Mouse (Mus musculus): ENCODE results near the gene Col26a1. TPM values are rescaled to one million over a fixed set of nuclear protein-coding genes. Genes with fewer than 3 reads are reported as not detected.
A peak's percentile ranks its signal among the peaks of the same experiment; 100 is the strongest.

Gene Col26a1
- total and polyA plus RNA-seq, 3 experiments = 0.72 TPM; not detected in 2

DNA sequence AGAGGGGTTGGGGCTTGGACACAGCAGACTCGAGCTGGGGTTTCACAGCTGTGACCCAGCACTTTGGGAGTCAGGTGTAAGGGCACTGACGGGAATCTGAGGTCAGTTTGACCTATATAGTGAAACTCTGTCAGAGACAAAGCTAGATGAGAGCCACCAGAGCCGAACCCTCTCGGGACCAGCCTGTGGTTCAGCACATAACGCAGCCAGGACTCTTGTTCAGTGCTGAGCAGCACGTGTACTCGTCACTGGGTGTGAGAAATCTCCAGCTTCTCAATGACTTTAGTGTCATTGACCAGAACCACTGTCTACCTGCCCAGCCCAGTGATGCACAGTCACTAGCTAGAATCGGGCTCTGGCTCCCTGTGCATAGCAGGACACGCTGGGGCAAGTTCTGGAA lies 39.8 kb upstream of the Col26a1 start:
- Histone ChIP-seq H3K9me3 (replicated peaks; ENCODE audit: low read length) (no peaks in the 10 kb centered on the region), H3K27ac (ENCODE audit: insufficient read depth, low read depth) (no peak overlapping the region), H3K4me2 (ENCODE audit: insufficient read depth, low read depth, poor library complexity, severe bottlenecking) (no peak overlapping the region), H3K4me1 (ENCODE audit: control insufficient read depth in 1 of 2, insufficient read depth in 2 of 2) (peaks cover 9 to 11% of the 10 kb centered on the region in 2 experiments), H3K4me3 (replicated peaks in 1 of 3; ENCODE audit: low read depth in 2 of 3, low read length in 2 of 3, poor library complexity in 1 of 3) (no peak overlapping the region), H3K9ac (ENCODE audit: insufficient read depth, low read depth) (no peak overlapping the region), H3K79me2 (replicated peaks; ENCODE audit: control insufficient read depth, extremely low read depth, insufficient read depth, poor library complexity, severe bottlenecking) (no peaks in the 10 kb centered on the region), H3K27me3 (replicated peaks) (peaks cover 10% of the 10 kb centered on the region), H3K36me3 (replicated peaks in 1 of 2; ENCODE audit: control insufficient read depth in 1 of 2, insufficient read depth in 1 of 2, low read length in 1 of 2) (peaks cover 0 to 7% of the 10 kb centered on the region in 2 experiments)
- TF ChIP-seq ELF1 (IDR thresholded peaks at IDR 0.05; ENCODE audit: low read depth, low read length) = no peak
- TF ChIP-seq USF1 (IDR thresholded peaks at IDR 0.05; ENCODE audit: low read depth, low read length) = no peak
- no peak for TF ChIP-seq ETS1 (conservative IDR thresholded peaks at IDR 0.05; ENCODE audit: low read depth, low read length)
- TF ChIP-seq IRF4 (IDR thresholded peaks at IDR 0.05; ENCODE audit: low read depth, low read length) = no peak
- TF ChIP-seq JUND (conservative IDR thresholded peaks at IDR 0.05; ENCODE audit: low read depth, low read length) = no peak
- no peak for TF ChIP-seq PAX5 (IDR thresholded peaks at IDR 0.05; ENCODE audit: low read length)
- TF ChIP-seq BHLHE40 (IDR thresholded peaks at IDR 0.05; ENCODE audit: low read depth, low read length) = 0 out of 2 replicates have a peak, but pooled peaks have one; percentile 56
- no peak for TF ChIP-seq MYC (IDR thresholded peaks at IDR 0.05; ENCODE audit: low read depth, low read length)
- DNase-seq (ENCODE audit: extremely low read depth) = no peak
- in situ Hi-C loops (cut with MboI; ENCODE audit: low pct_ligation_motif_present, low pct_unique_long_range_greater_than_20kb, low sequenced_read_pairs) = loop anchor here (10.0 kb wide), 1 partner anchor 192 kb away; the partner anchor contains the start of gene Trim56
- dilution Hi-C loops (cut with MboI; ENCODE audit: extremely low pct_ligation_motif_present, extremely low pct_unique_long_range_greater_than_20kb, low sequenced_read_pairs) = no loop called here

DNA sequence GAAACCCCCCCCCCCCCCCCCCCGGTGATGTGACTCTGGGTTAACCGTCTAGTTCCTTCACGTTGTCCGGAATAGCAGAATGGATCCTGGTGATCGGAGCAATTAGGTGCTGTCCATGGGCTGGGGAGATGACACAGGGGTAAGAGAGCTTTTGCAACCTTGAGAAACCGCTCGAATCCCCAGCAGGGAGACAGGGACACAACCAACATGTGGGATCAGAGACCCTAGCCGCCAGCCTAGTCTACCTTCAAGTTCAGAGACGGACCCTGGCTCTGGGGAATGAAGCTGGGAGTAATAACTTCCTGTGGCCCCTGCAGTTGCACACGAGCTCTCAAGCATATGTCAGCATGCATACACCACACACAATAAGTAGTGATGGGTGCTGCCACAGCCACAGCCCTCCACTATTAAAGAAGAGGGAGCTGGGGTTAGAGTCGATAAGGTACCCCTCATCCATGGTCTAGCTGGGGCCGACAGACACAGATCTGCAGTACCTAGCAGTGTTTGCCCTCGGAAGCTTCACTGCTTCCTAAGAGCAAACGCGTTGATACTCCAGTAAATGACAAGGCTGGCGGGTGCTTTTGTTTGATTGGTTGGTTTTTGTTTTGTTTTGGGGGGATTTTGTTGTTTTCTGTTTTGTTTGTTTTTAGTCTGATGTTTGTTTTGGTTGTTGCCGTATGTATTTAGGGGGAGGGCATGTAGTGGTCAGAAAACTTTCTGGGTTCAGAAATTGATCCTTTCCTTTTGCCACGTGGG lies 36.7 kb upstream of the Col26a1 start:
- H3K9ac ChIP-seq (ENCODE audit: insufficient read depth, low read depth) = peak overlapping the region; percentile 61
- dilution Hi-C loops (cut with MboI; ENCODE audit: extremely low pct_ligation_motif_present, extremely low pct_unique_long_range_greater_than_20kb, low sequenced_read_pairs) = no loop called here
- no peak for DNase-seq (ENCODE audit: extremely low read depth)
- peaks cover 10% of the 10 kb centered on the region for H3K27me3 ChIP-seq (replicated peaks)
- peaks cover 2% of the 10 kb centered on the region for H3K9me3 ChIP-seq (replicated peaks; ENCODE audit: low read length)
- H3K4me1 ChIP-seq (ENCODE audit: control insufficient read depth in 1 of 2, insufficient read depth in 2 of 2) = peaks cover 9 to 11% of the 10 kb centered on the region in 2 experiments
- H3K4me3 ChIP-seq (replicated peaks in 1 of 3; ENCODE audit: low read depth in 2 of 3, low read length in 2 of 3, poor library complexity in 1 of 3) = peak overlapping the region in 1 of 3 experiments; percentile 54
- H3K36me3 ChIP-seq (replicated peaks in 1 of 2; ENCODE audit: control insufficient read depth in 1 of 2, insufficient read depth in 1 of 2, low read length in 1 of 2) = peaks cover 0 to 3% of the 10 kb centered on the region in 2 experiments
- TF ChIP-seq CHD1 (IDR thresholded peaks at IDR 0.05; ENCODE audit: low read depth, low read length) (no peak), POLR2AphosphoS2 (IDR thresholded peaks at IDR 0.05; ENCODE audit: low read depth, low read length) (no peak), MYC (IDR thresholded peaks at IDR 0.05; ENCODE audit: low read depth, low read length) (no peak), MXI1 (IDR thresholded peaks at IDR 0.05; ENCODE audit: low read depth, low read length) (no peak), USF2 (conservative IDR thresholded peaks at IDR 0.05; ENCODE audit: low read depth, low read length) (no peak), JUND (conservative IDR thresholded peaks at IDR 0.05; ENCODE audit: low read depth, low read length) (no peak), ETS1 (conservative IDR thresholded peaks at IDR 0.05; ENCODE audit: low read depth, low read length) (no peak), ZC3H11A (IDR thresholded peaks at IDR 0.05; ENCODE audit: low read depth, low read length) (no peak), MAZ (IDR thresholded peaks at IDR 0.05; ENCODE audit: low read depth, low read length) (no peak), MAX (IDR thresholded peaks at IDR 0.05; ENCODE audit: low read length) (no peak), ELF1 (IDR thresholded peaks at IDR 0.05; ENCODE audit: low read depth, low read length) (no peak), TCF12 (IDR thresholded peaks at IDR 0.05; ENCODE audit: low read depth, low read length) (no peak), CHD2 (IDR thresholded peaks at IDR 0.05; ENCODE audit: low read length) (no peak), JUN (IDR thresholded peaks at IDR 0.05; ENCODE audit: insufficient read depth, low read depth, low read length) (no peak), KAT2A (IDR thresholded peaks at IDR 0.05; ENCODE audit: insufficient replicate concordance, low read length) (no peak), MAFK (IDR thresholded peaks at IDR 0.05; ENCODE audit: insufficient replicate concordance, low read length) (no peak), UBTF (IDR thresholded peaks at IDR 0.05; ENCODE audit: low read depth, low read length) (no peak), ZMIZ1 (IDR thresholded peaks at IDR 0.05; ENCODE audit: low read depth, low read length) (no peak)
- H3K79me2 ChIP-seq (replicated peaks; ENCODE audit: control insufficient read depth, extremely low read depth, insufficient read depth, poor library complexity, severe bottlenecking) = no peaks in the 10 kb centered on the region
- H3K4me2 ChIP-seq (ENCODE audit: insufficient read depth, low read depth, poor library complexity, severe bottlenecking) = peak overlapping the region; percentile 65
- in situ Hi-C loops (cut with MboI; ENCODE audit: low pct_ligation_motif_present, low pct_unique_long_range_greater_than_20kb, low sequenced_read_pairs) = loop anchor here (10.0 kb wide), 1 partner anchor 195 kb away; the partner anchor contains the start of gene Trim56
- no peak overlapping the region for H3K27ac ChIP-seq (ENCODE audit: insufficient read depth, low read depth)
